Mouse (Mus musculus): ENCODE measurements around the gene Abhd14a. TPM values are rescaled to one million over a fixed set of nuclear protein-coding genes. Genes with fewer than 3 reads are reported as not detected.
A peak's percentile ranks its signal among the peaks of the same experiment; 100 is the strongest.

The Abhd14a gene
- polyA plus RNA-seq, 1 experiment from 2014 or later: 41.9 TPM

- Histone ChIP-seq H3K9me3 (no peaks in the 10 kb centered on the region), H3K4me3 (peak overlapping the region; percentile 91), H3K27ac (peak overlapping the region; percentile 97), H3K27me3 (ENCODE audit: insufficient read depth, poor library complexity, severe bottlenecking) (no peaks in the 10 kb centered on the region), H3K4me1 (replicated peaks) (peaks cover 91% of the 10 kb centered on the region), H3K36me3 (peaks cover 56% of the 10 kb centered on the region)
- 27% methylated on average over 15 of the region's 15 CpGs for WGBS
- DNase-seq (ENCODE audit: low spot score): peak; percentile 80
Observed at GRCm38 (mm10) chr9:106456325-106457162, 9.1 kb upstream of the Abhd14a start.

DNA sequence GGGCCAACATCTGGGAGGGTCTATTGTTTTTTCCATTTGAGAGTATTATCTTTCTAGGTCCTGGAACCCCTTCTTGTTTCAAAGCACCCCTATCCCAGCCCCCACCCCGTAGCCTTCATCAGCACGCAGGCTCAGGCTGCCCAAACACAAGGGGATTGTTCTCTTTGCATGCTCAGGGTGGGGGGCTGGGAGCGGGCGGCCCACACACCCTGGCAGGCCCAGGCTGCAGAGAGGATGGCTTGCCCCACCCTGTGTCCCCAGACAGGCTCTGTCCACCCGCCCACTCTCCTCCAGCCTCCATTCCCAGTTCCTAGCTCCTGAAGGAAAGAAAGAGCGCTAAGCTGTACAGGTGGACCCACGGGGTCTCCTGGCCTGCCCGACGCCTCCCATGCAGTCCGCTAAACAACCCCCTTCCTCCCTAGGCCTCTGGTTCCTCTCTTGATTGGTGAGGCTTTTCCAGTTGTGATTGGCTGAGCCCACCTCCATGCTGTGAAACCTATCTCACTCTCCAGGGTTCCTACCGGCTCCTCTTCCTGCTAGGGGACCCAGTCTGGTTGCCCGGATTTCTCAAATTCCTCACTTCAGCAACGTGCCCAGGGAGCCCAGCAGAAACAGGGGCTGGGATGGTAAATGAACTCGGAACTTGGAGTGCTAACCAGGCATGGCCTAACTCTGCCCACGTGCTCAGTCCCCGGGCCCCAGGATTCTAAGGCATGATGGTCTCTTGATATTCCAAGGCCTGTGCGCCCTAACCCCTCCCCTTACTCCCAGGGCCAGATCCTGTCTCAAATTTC is 7.6 kb upstream of the Abhd14a start:
- Histone ChIP-seq H3K27me3 (ENCODE audit: insufficient read depth, poor library complexity, severe bottlenecking) (no peaks in the 10 kb centered on the region), H3K27ac (peak overlapping the region; percentile 97), H3K4me1 (replicated peaks) (peaks cover 92% of the 10 kb centered on the region), H3K4me3 (peak overlapping the region; percentile 91), H3K36me3 (peaks cover 41% of the 10 kb centered on the region), H3K9me3 (no peaks in the 10 kb centered on the region)
- WGBS: under 1% methylated on average over 17 of the region's 17 CpGs
- peak; percentile 77 for DNase-seq (ENCODE audit: low spot score)

GRCm38 (mm10) chr9:106454071-106454761 is 6.7 kb upstream of the Abhd14a start:
- whole genome bisulfite sequencing: 1% methylated on average over 20 of the region's 20 CpGs
- peaks cover 4% of the 10 kb centered on the region; the same call in 1 of the 2 replicates for H3K27me3 ChIP-seq (ENCODE audit: insufficient read depth, poor library complexity, severe bottlenecking)
- peaks cover 32% of the 10 kb centered on the region for H3K36me3 ChIP-seq
- H3K4me1 ChIP-seq (replicated peaks): peaks cover 90% of the 10 kb centered on the region
- peak; percentile 65 for DNase-seq (ENCODE audit: low spot score)
- H3K27ac ChIP-seq: peak overlapping the region; percentile 97
- no peaks in the 10 kb centered on the region for H3K9me3 ChIP-seq
- peak overlapping the region; percentile 91 for H3K4me3 ChIP-seq

DNA sequence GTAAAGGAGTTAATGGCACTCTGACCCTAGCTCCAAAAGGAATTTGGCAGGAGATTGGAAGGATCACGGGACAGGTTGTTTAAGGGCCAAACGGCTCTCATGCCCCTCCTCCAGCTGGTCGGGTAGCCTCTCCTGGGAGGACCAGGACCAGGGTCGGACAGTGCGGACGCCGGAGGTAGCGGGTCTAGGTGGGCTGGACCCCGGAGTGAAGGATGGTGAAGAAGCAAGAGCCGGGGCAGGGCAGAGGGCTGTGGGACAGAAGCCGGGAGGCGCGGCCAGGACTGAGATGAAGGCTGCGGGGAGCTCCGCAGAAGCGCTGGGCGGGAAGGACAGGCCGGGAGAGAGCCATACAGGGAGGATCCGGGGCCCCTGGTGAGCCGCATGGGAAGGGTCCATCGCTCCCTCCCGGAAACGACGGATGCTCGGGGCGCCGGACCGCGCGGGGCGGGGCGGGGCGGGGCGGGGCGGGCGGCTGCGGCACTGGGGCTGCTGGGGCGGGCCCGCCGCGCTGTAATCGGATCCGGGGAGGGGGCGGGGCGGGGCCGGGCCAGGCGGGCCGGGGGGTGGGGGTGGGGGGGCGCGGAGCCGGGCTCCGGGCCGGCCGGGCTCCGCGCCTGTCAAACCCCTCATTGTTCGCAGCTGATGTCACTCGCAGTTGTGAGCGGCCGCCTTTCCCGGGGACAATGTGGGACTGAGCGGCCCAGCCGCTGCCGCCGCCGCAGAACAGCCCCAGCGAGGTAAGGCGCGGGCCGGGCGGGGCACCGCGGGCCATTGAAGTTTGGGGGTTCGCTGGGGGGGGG is 6.0 kb upstream of the Abhd14a start, which contains the start of gene Pcbp4:
Gene Pcbp4 (plus strand): TSS at position 21 of the 800 bp plus-strand sequence.
- Histone ChIP-seq H3K27ac (peak within 1 kb of the TSS; percentile 97), H3K36me3 (peaks cover 25% of the 10 kb centered on the region), H3K9me3 (no peaks in the 10 kb centered on the region), H3K4me3 (peak within 1 kb of the TSS; percentile 91), H3K4me1 (replicated peaks) (peaks cover 90% of the 10 kb centered on the region), H3K27me3 (ENCODE audit: insufficient read depth, poor library complexity, severe bottlenecking) (peaks cover 4% of the 10 kb centered on the region; the same call in 1 of the 2 replicates)
- peak; percentile 89 for DNase-seq (ENCODE audit: low spot score)
- under 1% methylated on average over 74 of the region's 74 CpGs for WGBS

- 0% methylated on average over 7 of the region's 7 CpGs for WGBS
- peaks cover 90% of the 10 kb centered on the region for H3K4me1 ChIP-seq (replicated peaks)
- H3K36me3 ChIP-seq: peaks cover 18% of the 10 kb centered on the region
Observed at GRCm38 (mm10) chr9:106452821-106453220, 5.3 kb upstream of the Abhd14a start.

DNA sequence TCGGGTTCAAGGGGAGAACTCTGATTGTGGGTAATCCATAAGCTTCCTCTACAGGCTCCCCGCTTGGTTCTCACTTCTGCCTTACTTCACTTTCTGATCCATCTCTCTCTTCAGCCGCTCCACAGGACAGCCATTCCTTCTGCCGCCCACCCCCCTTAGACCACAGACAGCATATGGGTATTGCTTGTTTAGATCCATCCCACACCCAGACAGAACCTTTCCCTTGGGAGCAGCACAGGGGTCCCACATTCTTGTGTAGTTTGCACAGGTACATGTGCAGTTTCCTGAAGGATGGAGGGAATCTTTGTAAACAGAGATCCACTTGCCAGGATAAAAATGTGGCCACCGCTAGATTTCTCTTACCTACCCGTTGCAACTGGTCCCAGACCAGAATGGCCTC is 4.9 kb upstream of the Abhd14a start:
- H3K36me3 ChIP-seq: peaks cover 14% of the 10 kb centered on the region
- peaks cover 4% of the 10 kb centered on the region; the same call in 1 of the 2 replicates for H3K27me3 ChIP-seq (ENCODE audit: insufficient read depth, poor library complexity, severe bottlenecking)
- WGBS: 25% methylated on average over 6 of the region's 6 CpGs

More at GRCm38 (mm10) chr9:106452821-106453220, 5.3 kb upstream of the Abhd14a start:
- H3K4me3 ChIP-seq: peak overlapping the region; percentile 91
- H3K9me3 ChIP-seq: no peaks in the 10 kb centered on the region
- H3K27ac ChIP-seq: peak overlapping the region; percentile 97
- DNase-seq (ENCODE audit: low spot score): peak; percentile 80
- H3K27me3 ChIP-seq (ENCODE audit: insufficient read depth, poor library complexity, severe bottlenecking): peaks cover 4% of the 10 kb centered on the region; the same call in 1 of the 2 replicates

DNA sequence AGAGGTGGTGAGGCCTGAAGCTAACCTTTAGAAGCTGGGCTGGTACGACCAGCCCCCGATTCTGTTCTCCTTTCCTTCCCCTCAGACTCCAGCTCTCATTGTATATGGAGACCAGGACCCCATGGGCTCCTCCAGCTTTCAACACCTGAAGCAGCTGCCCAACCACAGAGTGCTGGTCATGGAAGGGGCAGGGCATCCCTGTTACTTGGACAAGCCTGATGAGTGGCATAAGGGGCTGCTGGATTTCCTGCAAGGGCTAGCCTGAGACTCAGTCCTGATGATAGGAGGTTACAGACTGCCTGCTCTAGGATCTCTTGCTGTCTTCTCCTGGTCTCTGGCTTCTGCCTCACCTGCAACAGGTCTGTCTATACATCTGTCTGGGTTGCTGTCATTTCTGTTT is 4.4 kb upstream of the Abhd14a start:
- no peaks in the 10 kb centered on the region for H3K9me3 ChIP-seq
- 49% methylated on average over 2 of the region's 2 CpGs for WGBS
- peaks cover 4% of the 10 kb centered on the region; the same call in 1 of the 2 replicates for H3K27me3 ChIP-seq (ENCODE audit: insufficient read depth, poor library complexity, severe bottlenecking)
- peaks cover 90% of the 10 kb centered on the region for H3K4me1 ChIP-seq (replicated peaks)
- no peak for DNase-seq (ENCODE audit: low spot score)
- H3K27ac ChIP-seq: peak overlapping the region; percentile 97
- peaks cover 9% of the 10 kb centered on the region for H3K36me3 ChIP-seq
- peak overlapping the region; percentile 91 for H3K4me3 ChIP-seq

More for the DNA sequence above, 4.9 kb upstream of the Abhd14a start:
- H3K27ac ChIP-seq: peak overlapping the region; percentile 97
- peak overlapping the region; percentile 91 for H3K4me3 ChIP-seq
- no peak for DNase-seq (ENCODE audit: low spot score)
- H3K9me3 ChIP-seq: no peaks in the 10 kb centered on the region
- H3K4me1 ChIP-seq (replicated peaks): peaks cover 90% of the 10 kb centered on the region

- Histone ChIP-seq H3K9me3 (no peaks in the 10 kb centered on the region), H3K4me3 (peak overlapping the region; percentile 91; the same call in 1 of the 2 replicates), H3K27me3 (ENCODE audit: insufficient read depth, poor library complexity, severe bottlenecking) (peaks cover 4% of the 10 kb centered on the region; the same call in 1 of the 2 replicates), H3K36me3 (peaks cover 3% of the 10 kb centered on the region), H3K27ac (peak overlapping the region; percentile 97), H3K4me1 (replicated peaks) (peaks cover 90% of the 10 kb centered on the region)
- DNase-seq (ENCODE audit: low spot score): no peak
- WGBS: 74% methylated on average over 11 of the region's 11 CpGs
Observed at GRCm38 (mm10) chr9:106451298-106451697, 3.8 kb upstream of the Abhd14a start.

GRCm38 (mm10) chr9:106450661-106451060 is 3.2 kb upstream of the Abhd14a start:
- Histone ChIP-seq H3K27me3 (ENCODE audit: insufficient read depth, poor library complexity, severe bottlenecking) (peaks cover 4% of the 10 kb centered on the region; the same call in 1 of the 2 replicates), H3K9me3 (no peaks in the 10 kb centered on the region), H3K4me3 (peak overlapping the region; percentile 91; the same call in 1 of the 2 replicates), H3K4me1 (replicated peaks) (peaks cover 90% of the 10 kb centered on the region), H3K36me3 (no peaks in the 10 kb centered on the region), H3K27ac (peak overlapping the region; percentile 31; the same call in 1 of the 2 replicates)
- no peak for DNase-seq (ENCODE audit: low spot score)
- WGBS: 26% methylated on average over 9 of the region's 9 CpGs

GRCm38 (mm10) chr9:106449947-106450346 is 2.5 kb upstream of the Abhd14a start:
- 0 out of 2 replicates have a peak overlapping the region, but pooled peaks have one; percentile 23 for H3K27ac ChIP-seq

DNA sequence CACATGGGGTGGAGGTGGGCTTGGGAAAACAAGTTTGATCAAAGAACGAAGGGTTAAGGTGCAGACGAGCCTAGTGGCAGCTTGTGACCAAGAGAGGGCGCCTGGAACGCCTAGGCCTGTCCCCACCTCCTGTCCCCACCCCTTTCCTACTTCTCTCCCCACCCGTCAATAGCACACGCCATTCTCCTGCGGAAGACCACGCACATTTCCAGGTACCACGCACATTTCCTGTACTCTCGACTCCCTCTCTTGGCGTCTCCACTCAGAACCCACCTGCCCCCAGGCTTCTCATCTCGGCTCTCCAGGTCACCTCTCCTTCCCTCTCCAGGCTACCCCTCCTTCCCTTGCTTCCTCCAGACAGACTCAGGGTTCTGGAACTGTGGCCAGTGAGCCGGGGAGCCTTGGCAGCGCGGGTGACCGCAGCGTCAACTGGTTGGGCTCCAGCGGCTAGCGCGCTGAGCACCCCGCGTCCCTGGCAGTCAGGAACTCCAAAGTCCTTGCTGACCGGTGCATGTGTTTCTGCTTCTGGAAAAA is 1.1 kb upstream of the Abhd14a start:
- no peaks in the 10 kb centered on the region for H3K9me3 ChIP-seq
- WGBS: 1% methylated on average over 23 of the region's 23 CpGs
- no peaks in the 10 kb centered on the region for H3K36me3 ChIP-seq
- H3K4me1 ChIP-seq (replicated peaks): peaks cover 86% of the 10 kb centered on the region
- H3K4me3 ChIP-seq: peak overlapping the region; percentile 63
- DNase-seq (ENCODE audit: low spot score): peak; percentile 71
- H3K27me3 ChIP-seq (ENCODE audit: insufficient read depth, poor library complexity, severe bottlenecking): peaks cover 4% of the 10 kb centered on the region; the same call in 1 of the 2 replicates
- peak overlapping the region; percentile 88 for H3K27ac ChIP-seq

More at GRCm38 (mm10) chr9:106449947-106450346, 2.5 kb upstream of the Abhd14a start:
- Histone ChIP-seq H3K9me3 (no peaks in the 10 kb centered on the region), H3K36me3 (no peaks in the 10 kb centered on the region), H3K4me1 (replicated peaks) (peaks cover 90% of the 10 kb centered on the region), H3K27me3 (ENCODE audit: insufficient read depth, poor library complexity, severe bottlenecking) (peaks cover 4% of the 10 kb centered on the region; the same call in 1 of the 2 replicates), H3K4me3 (peak overlapping the region; percentile 20; the same call in 1 of the 2 replicates)
- WGBS: 93% methylated on average over 8 of the region's 8 CpGs
- no peak for DNase-seq (ENCODE audit: low spot score)

All from hindbrain, embryonic 10.5 days (tissue).